Mouse (Mus musculus) olfactory bulb, adult 2 months (tissue): ENCODE data around the gene Tubb2a. TPM values are rescaled to one million over a fixed set of nuclear protein-coding genes. Genes with fewer than 3 reads are reported as not detected.
A peak's percentile ranks its signal among the peaks of the same experiment; 100 is the strongest.

Experiments used
- H3K27ac ChIP-seq: fragments of 200-500 bp; 2 replicates; pipeline ENCODE4 v1.5.1; 2012; ENCODE audit warnings: low read depth, low read length; ENCODE audit not compliant: insufficient read depth
- H3K4me1 ChIP-seq: fragments of 200-500 bp; 2 replicates; pipeline ENCODE4 v1.6.1; 2012; ENCODE audit warnings: low read length; ENCODE audit not compliant: control insufficient read depth, insufficient read depth
- H3K4me3 ChIP-seq: fragments of 200-500 bp; 2 replicates; pipeline ENCODE4 v1.5.1; 2012; ENCODE audit warnings: mild to moderate bottlenecking, low read depth, low read length, moderate library complexity; ENCODE audit not compliant: insufficient read depth
- CTCF ChIP-seq: fragments of 200-500 bp; IDR thresholded peaks from 2 replicates; pipeline ENCODE4 v1.5.1; 2012; ENCODE audit warnings: low read depth, mild to moderate bottlenecking, low read length, moderate library complexity; ENCODE audit not compliant: insufficient read depth
- POLR2A ChIP-seq: fragments of 200-500 bp; IDR thresholded peaks from 2 replicates; pipeline ENCODE4 v1.6.1; 2012; ENCODE audit warnings: mild to moderate bottlenecking, low read depth, low read length, moderate library complexity; ENCODE audit not compliant: insufficient read depth
- WGBS: fragments of 180-500 bp; shearing (Covaris S2); methylation state at CpG from one replicate; pipeline ENCODE4 v1.1.7; 2018; 5-methylcytosine and 5-hydroxymethylcytosine counted together
- polyA plus RNA-seq: library from polyadenylated mRNA; stranded (reverse); fragments of >200 nt; gene quantifications from 2 replicates; pipeline ENCODE4 v1.2.4, GENCODE M21; 2012; ENCODE audit warnings: low replicate concordance; ENCODE audit not compliant: missing spikeins, insufficient read depth, insufficient read length

Tubb2a gene
- polyA plus RNA-seq, 1 experiment, result not detected

GRCm38 (mm10) chr13:34036726-34037125 is 41.1 kb downstream of the Tubb2a start:
- peak overlapping the region; percentile 86 for H3K27ac ChIP-seq
- TF ChIP-seq POLR2A (no peak), CTCF (no peak)
- peaks cover 4% of the 10 kb centered on the region for H3K4me1 ChIP-seq
- H3K4me3 ChIP-seq, result no peak overlapping the region
- WGBS, result 80% methylated on average over 5 of the region's 5 CpGs

- H3K4me1 ChIP-seq, result peaks cover 4% of the 10 kb centered on the region
These were observed 42.4 kb downstream of the Tubb2a start for GRCm38 (mm10) chr13:34035424-34035823.

GRCm38 (mm10) chr13:34032041-34032440 is 45.8 kb downstream of the Tubb2a start:
- 71% methylated on average over 2 of the region's 2 CpGs for WGBS
- Histone ChIP-seq H3K27ac (no peak overlapping the region), H3K4me1 (peaks cover under 1% of the 10 kb centered on the region; the same call in 1 of the 2 replicates), H3K4me3 (no peak overlapping the region)
- TF ChIP-seq POLR2A, result no peak
- no peak for TF ChIP-seq CTCF

More at GRCm38 (mm10) chr13:34035424-34035823, 42.4 kb downstream of the Tubb2a start:
- 87% methylated on average over 3 of the region's 3 CpGs for WGBS
- H3K27ac ChIP-seq, result no peak overlapping the region
- no peak overlapping the region for H3K4me3 ChIP-seq
- TF ChIP-seq POLR2A, result no peak
- no peak for TF ChIP-seq CTCF

Other genes starting within 250 kb of the Tubb2a start
- gene Serpinb6e, start 234.6 kb downstream of the Tubb2a start, polyA plus RNA-seq, result not detected in 2 replicates
- not detected in 2 replicates for gene Serpinb6c, start 172.3 kb downstream of the Tubb2a start, polyA plus RNA-seq
- gene Nqo2, start 113.3 kb downstream of the Tubb2a start, polyA plus RNA-seq, result not detected in 2 replicates
- gene Ripk1, start 75.6 kb downstream of the Tubb2a start, polyA plus RNA-seq, result not detected in 2 replicates
- not detected in 2 replicates for gene Serpinb6a, start 75.2 kb downstream of the Tubb2a start, polyA plus RNA-seq
- not detected in 2 replicates for gene Bphl, start 40.4 kb downstream of the Tubb2a start, polyA plus RNA-seq
- not detected in 2 replicates for gene Tubb2b, start 52.5 kb upstream of the Tubb2a start, polyA plus RNA-seq
- gene Psmg4, start 85.0 kb upstream of the Tubb2a start, polyA plus RNA-seq, result not detected in 2 replicates